Mouse (Mus musculus) neural tube, embryonic 11.5 days (tissue): ENCODE measurements at regions not wholly inside any gene's neighbourhood (a gene's known extent, or its start where the extent isn't known, plus 50 kb on each side); places are given as distances from the start of the nearest gene placed in this dataset.
A peak's percentile ranks its signal among the peaks of the same experiment; 100 is the strongest.

Experiments
- ATAC-seq: fragments of 200-750 bp; cut with Nextera tagmentation; 2 replicates; pipeline ENCODE4 v1.8.0; 2017; ENCODE audit warnings: moderate number of reproducible peaks, mild to moderate bottlenecking, moderate TSS enrichment, moderate library complexity; ENCODE audit not compliant: insufficient read depth, low FRiP score, low TSS enrichment
- DNase-seq: peaks from one replicate; pipeline ENCODE4 v3.0.0-alpha.2; 2015; ENCODE audit warnings: low spot score
- H3K27ac ChIP-seq: fragments of 300-500 bp; sonication (generic); 2 replicates; pipeline ENCODE4 v1.5.1; 2014; ENCODE audit warnings: low read depth, mild to moderate bottlenecking, low read length
- H3K27me3 ChIP-seq: fragments of 300-500 bp; sonication (generic); 2 replicates; pipeline ENCODE4 v1.6.1; 2014; ENCODE audit warnings: mild to moderate bottlenecking, low read length, mixed read lengths; ENCODE audit not compliant: control insufficient read depth, insufficient read depth
- H3K36me3 ChIP-seq: fragments of 300-500 bp; sonication (generic); 2 replicates; pipeline ENCODE4 v1.6.1; 2014; ENCODE audit warnings: mild to moderate bottlenecking, low read length, moderate library complexity, mixed read lengths; ENCODE audit not compliant: control insufficient read depth, insufficient read depth
- H3K4me1 ChIP-seq: fragments of 300-500 bp; sonication (generic); 2 replicates; pipeline ENCODE4 v1.6.1; 2014; ENCODE audit warnings: low read length, mixed read lengths; ENCODE audit not compliant: control insufficient read depth, insufficient read depth
- H3K4me2 ChIP-seq: fragments of 300-500 bp; sonication (generic); 2 replicates; pipeline ENCODE4 v1.6.1; 2014; ENCODE audit warnings: low read depth, mild to moderate bottlenecking, moderate library complexity
- H3K4me3 ChIP-seq: fragments of 300-500 bp; sonication (generic); 2 replicates; pipeline ENCODE4 v1.5.1; 2014; ENCODE audit warnings: low read depth, low read length
- H3K9ac ChIP-seq: fragments of 300-500 bp; sonication (generic); 2 replicates; pipeline ENCODE4 v1.6.1; 2014; ENCODE audit warnings: mild to moderate bottlenecking, low read length
- H3K9me3 ChIP-seq: fragments of 300-500 bp; sonication (generic); 2 replicates; pipeline ENCODE4 v1.6.1; 2016; ENCODE audit warnings: low read length; ENCODE audit not compliant: control insufficient read depth
- WGBS: fragments of 180-500 bp; shearing (Covaris S2); extraction: QIAGEN DNeasy Blood & Tissue Kit; methylation state at CpG from one replicate; pipeline ENCODE4 v1.1.7; 2014; 5-methylcytosine and 5-hydroxymethylcytosine counted together

DNA sequence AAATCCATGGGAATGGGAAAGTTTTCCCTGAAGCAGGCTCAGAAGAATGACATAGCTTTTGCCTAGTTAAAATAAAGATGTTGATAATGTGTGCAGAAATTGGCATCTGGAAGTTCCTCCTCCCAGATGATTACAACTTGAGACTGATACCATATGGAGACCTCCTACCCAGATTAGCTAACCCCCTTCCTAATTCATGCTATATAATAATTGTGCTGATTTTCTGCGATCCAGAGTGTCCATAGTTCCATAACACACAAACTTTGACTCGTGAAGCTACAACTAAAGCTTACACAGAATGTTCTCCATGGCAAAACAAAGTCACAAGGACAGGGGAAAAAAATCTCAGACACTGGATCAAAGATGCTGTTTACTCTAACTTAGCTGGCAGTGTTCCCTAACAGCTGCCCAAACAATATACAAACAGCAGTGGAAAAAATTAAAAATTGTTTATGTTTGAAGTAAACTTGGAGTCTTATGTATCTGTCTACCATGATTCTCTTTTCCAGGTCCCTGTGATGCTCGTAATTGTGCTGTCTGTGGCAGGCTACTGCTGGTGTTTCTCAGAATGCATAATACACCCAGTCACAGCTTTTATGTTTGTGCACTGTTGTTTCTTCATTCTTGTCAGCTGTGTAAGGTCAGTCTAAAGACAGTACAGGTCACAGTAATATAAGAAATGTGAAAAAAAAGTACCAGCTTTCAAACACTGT, 1978.8 kb upstream of the A830018L16Rik start:
- H3K4me1 ChIP-seq: no peaks in the 10 kb centered on the region
- no peaks in the 10 kb centered on the region for H3K36me3 ChIP-seq
- DNase-seq: no peak
- ATAC-seq: no peak
- H3K9me3 ChIP-seq: no peaks in the 10 kb centered on the region
- H3K27ac ChIP-seq: no peak overlapping the region
- H3K4me2 ChIP-seq: no peak overlapping the region
- H3K27me3 ChIP-seq: no peaks in the 10 kb centered on the region
- H3K9ac ChIP-seq: no peak overlapping the region
- no peak overlapping the region for H3K4me3 ChIP-seq
- WGBS: 90% methylated on average over 3 of the region's 3 CpGs

DNA sequence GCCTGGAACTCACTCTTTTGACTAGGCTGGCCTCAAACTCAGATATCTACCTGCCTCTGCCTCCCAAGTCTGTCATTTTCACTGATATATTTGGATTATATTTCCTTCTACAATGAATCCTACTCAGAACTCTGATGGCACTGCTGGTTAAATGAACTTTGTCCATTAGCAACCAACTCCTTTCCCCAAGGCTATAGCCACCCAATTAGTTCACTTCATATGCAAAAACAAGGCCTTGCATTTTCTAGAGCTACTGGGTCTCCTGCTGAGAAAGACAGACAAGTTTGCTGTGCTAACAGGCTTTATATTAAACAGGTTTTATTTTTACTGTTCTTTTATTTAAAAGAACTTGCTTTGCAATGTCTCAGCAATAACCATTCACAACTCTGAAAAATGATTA, 1971.0 kb upstream of the A830018L16Rik start:
- Histone ChIP-seq H3K9ac (no peak overlapping the region), H3K27me3 (no peaks in the 10 kb centered on the region), H3K9me3 (no peaks in the 10 kb centered on the region), H3K27ac (no peak overlapping the region), H3K4me3 (no peak overlapping the region), H3K36me3 (no peaks in the 10 kb centered on the region), H3K4me2 (no peak overlapping the region), H3K4me1 (no peaks in the 10 kb centered on the region)
- DNase-seq (no peak), ATAC-seq (no peak)

DNA sequence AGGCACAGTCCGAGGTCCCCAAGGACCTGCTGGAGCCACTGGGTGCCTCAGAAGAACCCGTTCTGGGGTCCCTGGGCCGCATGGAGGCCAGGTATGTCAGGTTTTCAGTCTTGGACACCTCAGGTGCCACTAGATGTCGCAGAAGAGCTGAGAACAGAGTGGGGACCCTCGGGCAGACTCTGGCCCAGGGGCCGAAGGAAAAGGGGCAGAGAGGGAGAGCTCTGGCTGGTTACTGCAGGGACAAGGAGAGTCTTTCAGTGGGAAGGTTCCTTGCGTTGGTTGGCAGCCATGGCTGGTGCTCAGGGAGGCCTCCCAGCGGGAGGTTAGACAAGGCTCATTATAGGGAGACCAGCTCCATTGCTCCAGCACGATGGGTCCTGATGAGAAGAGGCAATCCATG, 1944.4 kb upstream of the A830018L16Rik start:
- no peak overlapping the region for H3K9ac ChIP-seq
- no peak overlapping the region for H3K27ac ChIP-seq
- H3K9me3 ChIP-seq: no peaks in the 10 kb centered on the region
- ATAC-seq (no peak; the same call in 1 of the 2 replicates), DNase-seq (peak; percentile 13)
- WGBS: 41% methylated on average over 9 of the region's 9 CpGs
- no peak overlapping the region for H3K4me3 ChIP-seq
- H3K4me2 ChIP-seq: no peak overlapping the region
- no peaks in the 10 kb centered on the region for H3K36me3 ChIP-seq
- no peaks in the 10 kb centered on the region for H3K4me1 ChIP-seq
- no peaks in the 10 kb centered on the region for H3K27me3 ChIP-seq

DNA sequence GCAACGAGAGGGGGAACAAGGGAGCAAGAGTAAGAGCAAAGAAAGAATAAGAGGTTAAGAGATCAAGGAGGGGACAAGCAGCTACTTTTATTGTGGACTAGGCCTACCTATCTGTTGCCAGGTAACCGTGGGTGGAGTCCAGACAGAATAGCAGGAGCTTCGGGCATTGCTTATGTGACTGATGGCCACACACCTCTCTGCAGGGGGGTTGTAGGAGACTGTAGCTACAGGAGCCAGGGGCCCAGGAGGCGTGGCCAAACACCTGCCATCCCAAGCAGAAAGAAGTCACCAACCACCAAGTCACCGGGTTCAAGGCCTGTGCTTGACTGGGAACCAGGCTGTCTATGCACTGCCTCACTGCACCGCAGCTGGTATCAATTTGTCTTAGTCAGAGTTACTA, 1943.9 kb upstream of the A830018L16Rik start:
- WGBS: 64% methylated on average over 6 of the region's 6 CpGs
- Histone ChIP-seq H3K4me3 (no peak overlapping the region), H3K27me3 (no peaks in the 10 kb centered on the region), H3K27ac (no peak overlapping the region), H3K4me2 (no peak overlapping the region), H3K9ac (no peak overlapping the region), H3K4me1 (no peaks in the 10 kb centered on the region), H3K36me3 (no peaks in the 10 kb centered on the region), H3K9me3 (no peaks in the 10 kb centered on the region)
- ATAC-seq (no peak), DNase-seq (no peak)
